Mouse (Mus musculus) limb, embryonic 15.5 days (tissue): ENCODE results near the gene Usp40. TPM values are rescaled to one million over a fixed set of nuclear protein-coding genes. Genes with fewer than 3 reads are reported as not detected.

Source experiments
- ATAC-seq: fragments of 200-750 bp; cut with Nextera tagmentation; 2 replicates; pipeline ENCODE4 v1.8.0; 2017; ENCODE audit warnings: low read depth, moderate TSS enrichment; ENCODE audit not compliant: insufficient number of reproducible peaks, low FRiP score, low TSS enrichment
- H3K27ac ChIP-seq: fragments of 300-500 bp; sonication (generic); 2 replicates; pipeline ENCODE4 v1.5.1; 2015; ENCODE audit warnings: moderate library complexity, mild to moderate bottlenecking, inconsistent platforms
- H3K27me3 ChIP-seq: fragments of 300-500 bp; sonication (generic); 2 replicates; pipeline ENCODE4 v1.6.1; 2015; ENCODE audit warnings: inconsistent platforms
- H3K36me3 ChIP-seq: fragments of 300-500 bp; sonication (generic); 2 replicates; pipeline ENCODE4 v1.6.1; 2015; ENCODE audit warnings: inconsistent platforms
- H3K4me1 ChIP-seq: fragments of 300-500 bp; sonication (generic); 2 replicates; pipeline ENCODE4 v1.6.1; 2015; ENCODE audit warnings: inconsistent platforms
- H3K4me2 ChIP-seq: fragments of 300-500 bp; sonication (generic); 2 replicates; pipeline ENCODE4 v1.6.1; 2015; ENCODE audit warnings: mild to moderate bottlenecking, inconsistent platforms
- H3K4me3 ChIP-seq: fragments of 300-500 bp; sonication (generic); 2 replicates; pipeline ENCODE4 v1.5.1; 2015; ENCODE audit warnings: mild to moderate bottlenecking, inconsistent platforms
- H3K9ac ChIP-seq: fragments of 300-500 bp; sonication (generic); 2 replicates; pipeline ENCODE4 v1.6.1; 2015; ENCODE audit warnings: inconsistent platforms
- H3K9me3 ChIP-seq: fragments of 300-500 bp; sonication (generic); 2 replicates; pipeline ENCODE4 v1.6.1; 2016; ENCODE audit warnings: inconsistent platforms
- WGBS: fragments of 180-500 bp; shearing (Covaris S2); methylation state at CpG from one replicate; pipeline ENCODE4 v1.1.7; 2015; 5-methylcytosine and 5-hydroxymethylcytosine counted together
- microRNA-seq: library from miRNA; unstranded; fragments of <30 nt; microRNA quantifications from one replicate; pipeline ENCODE4, GENCODE M21; 2016
- polyA plus RNA-seq: library from polyadenylated mRNA; unstranded; fragments of >200 nt; fragmentation: Nextera tagmentation; extraction: Ambion mirVana; gene quantifications from 2 replicates; pipeline ENCODE4 v1.2.1, GENCODE M21; 2015

Gene Usp40
- polyA plus RNA-seq, 1 experiment from 2014 or later = 39.2 TPM

DNA sequence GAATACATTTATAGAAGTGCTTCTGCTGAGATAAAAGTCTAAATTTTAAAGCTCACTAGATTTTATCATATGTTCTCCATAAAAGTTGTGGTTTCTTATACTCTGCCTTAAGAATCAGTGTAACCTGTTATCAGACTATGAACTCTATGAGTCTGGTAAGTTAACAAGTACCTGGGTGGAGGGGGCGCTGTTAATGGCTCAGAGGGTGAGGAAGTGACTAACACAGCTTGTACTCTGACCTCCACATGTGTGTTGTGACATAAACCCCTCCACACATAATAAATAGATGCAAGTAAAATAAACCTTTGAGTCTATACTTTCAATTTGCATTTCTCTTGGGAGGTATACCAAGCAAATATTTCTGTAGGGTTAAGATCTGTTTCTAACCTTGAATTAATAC, 97.9 kb downstream of the Usp40 start:
- Histone ChIP-seq H3K9ac (no peak overlapping the region), H3K27ac (no peak overlapping the region), H3K4me2 (no peak overlapping the region), H3K4me1 (0 out of 2 replicates have a peak, but pooled peaks cover 4% of the 10 kb centered on the region), H3K36me3 (peaks cover 12% of the 10 kb centered on the region; the same call in 1 of the 2 replicates), H3K27me3 (no peaks in the 10 kb centered on the region), H3K9me3 (no peaks in the 10 kb centered on the region), H3K4me3 (no peak overlapping the region)
- ATAC-seq = no peak
- WGBS = 76% methylated on average over 1 of the region's 1 CpGs

DNA sequence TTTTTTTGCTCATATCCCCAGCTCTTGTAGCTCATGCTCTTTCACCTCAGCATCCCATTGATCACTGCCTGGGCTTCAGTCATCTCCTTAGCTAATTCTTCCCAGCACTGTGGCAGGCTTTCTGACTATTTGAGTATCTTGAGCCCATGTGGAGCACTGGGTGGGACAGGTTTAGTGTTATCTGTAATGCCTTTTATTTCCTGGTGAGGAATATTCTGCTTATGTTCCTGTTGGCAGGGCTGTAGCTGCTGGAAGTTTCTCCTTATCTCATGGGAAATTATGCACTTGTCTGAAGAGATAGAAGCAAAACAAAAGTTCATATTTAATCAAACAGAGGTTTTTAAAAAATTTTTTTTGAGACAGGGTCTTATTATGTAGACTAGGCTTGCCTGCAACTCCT, 98.8 kb downstream of the Usp40 start:
- no peaks in the 10 kb centered on the region for H3K27me3 ChIP-seq
- peaks cover 8% of the 10 kb centered on the region; the same call in 1 of the 2 replicates for H3K36me3 ChIP-seq
- ATAC-seq = no peak
- H3K4me3 ChIP-seq = no peak overlapping the region
- 0 out of 2 replicates have a peak, but pooled peaks cover 4% of the 10 kb centered on the region for H3K4me1 ChIP-seq
- H3K9me3 ChIP-seq = no peaks in the 10 kb centered on the region
- no peak overlapping the region for H3K9ac ChIP-seq
- no peak overlapping the region for H3K4me2 ChIP-seq
- no peak overlapping the region for H3K27ac ChIP-seq

DNA sequence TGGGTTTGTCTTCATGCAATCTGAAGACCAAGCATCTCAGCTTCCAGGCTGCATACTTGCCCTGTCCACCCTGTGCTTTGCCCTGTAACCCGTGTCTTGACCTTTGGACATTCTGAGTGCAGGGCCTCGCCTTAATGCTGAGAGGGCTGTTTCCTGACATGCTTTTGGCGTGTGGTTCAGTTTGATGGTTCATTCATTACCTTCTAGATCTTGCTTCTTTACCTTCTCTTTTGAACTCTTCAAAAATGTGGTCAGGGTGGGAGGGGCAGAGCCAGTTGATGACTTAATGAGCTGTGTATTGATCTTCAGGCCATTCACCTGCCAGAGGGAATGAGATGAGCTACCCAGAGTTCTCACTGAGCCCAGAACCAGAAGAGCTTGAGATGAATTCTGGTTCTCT, 99.6 kb downstream of the Usp40 start:
- WGBS = 85% methylated on average over 3 of the region's 3 CpGs

DNA sequence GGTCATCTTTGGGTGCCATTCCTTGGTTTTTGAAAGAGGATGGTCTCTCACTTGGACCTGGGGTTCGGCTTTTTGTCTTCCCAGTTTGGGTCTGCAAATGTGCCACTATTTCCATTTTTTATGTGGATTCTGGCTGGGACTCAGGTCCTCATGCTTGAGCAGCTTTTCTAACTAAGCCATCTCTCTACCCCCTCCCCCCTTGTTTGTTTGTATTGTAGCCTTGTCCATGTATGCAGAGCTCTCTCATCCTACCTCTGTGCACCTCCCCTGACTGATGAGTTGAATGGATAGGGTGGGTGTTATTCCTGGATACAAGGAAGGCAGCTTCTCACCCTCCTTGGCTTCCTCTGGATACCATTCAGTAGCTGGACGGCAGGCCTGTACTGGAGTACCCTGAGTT, 100.3 kb downstream of the Usp40 start:
- H3K27ac ChIP-seq = no peak overlapping the region
- no peak overlapping the region for H3K4me3 ChIP-seq
- H3K4me2 ChIP-seq = no peak overlapping the region
- 92% methylated on average over 2 of the region's 2 CpGs for WGBS
- peaks cover 10% of the 10 kb centered on the region for H3K36me3 ChIP-seq
- no peak overlapping the region for H3K9ac ChIP-seq
- no peaks in the 10 kb centered on the region for H3K27me3 ChIP-seq
- H3K9me3 ChIP-seq = no peaks in the 10 kb centered on the region
- no peak for ATAC-seq
- H3K4me1 ChIP-seq = 0 out of 2 replicates have a peak, but pooled peaks cover 2% of the 10 kb centered on the region

More for the DNA sequence above, 99.6 kb downstream of the Usp40 start:
- H3K4me2 ChIP-seq = no peak overlapping the region
- peaks cover 8% of the 10 kb centered on the region; the same call in 1 of the 2 replicates for H3K36me3 ChIP-seq
- no peak overlapping the region for H3K4me3 ChIP-seq
- H3K27ac ChIP-seq = no peak overlapping the region
- H3K9ac ChIP-seq = no peak overlapping the region
- no peak for ATAC-seq
- H3K4me1 ChIP-seq = 0 out of 2 replicates have a peak, but pooled peaks cover 4% of the 10 kb centered on the region
- H3K27me3 ChIP-seq = no peaks in the 10 kb centered on the region
- H3K9me3 ChIP-seq = no peaks in the 10 kb centered on the region

DNA sequence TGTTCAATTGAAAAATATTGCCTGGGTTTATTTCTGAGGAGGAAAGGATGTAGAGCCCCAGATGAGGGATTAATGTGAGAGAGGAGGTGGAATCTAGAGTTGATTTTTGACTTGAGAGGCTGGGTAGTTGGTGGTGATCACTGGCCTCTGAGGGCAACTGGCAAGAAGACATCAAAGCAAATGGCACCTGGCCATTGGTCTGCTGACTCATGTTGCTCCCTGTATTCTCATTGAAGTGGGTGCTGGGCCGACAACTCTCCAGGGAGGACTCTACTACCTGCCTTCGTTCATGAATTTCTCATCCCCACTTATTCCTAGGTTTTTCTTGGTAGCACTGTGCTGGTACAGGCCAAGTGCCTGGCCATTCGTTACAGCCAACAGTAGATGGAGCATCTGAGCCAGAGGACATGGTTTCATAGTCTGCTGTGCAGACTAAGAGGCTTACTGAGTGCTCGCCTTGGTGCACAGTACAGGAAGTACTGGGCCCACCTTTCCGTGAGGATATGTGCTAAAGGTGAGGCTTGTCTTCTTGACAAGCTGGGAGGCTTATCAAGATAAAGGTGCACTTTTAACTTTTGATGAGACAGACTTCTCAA, 101.9 kb downstream of the Usp40 start:
- H3K27ac ChIP-seq = no peak overlapping the region
- H3K9me3 ChIP-seq = no peaks in the 10 kb centered on the region
- no peak for ATAC-seq
- no peak overlapping the region for H3K9ac ChIP-seq
- H3K4me3 ChIP-seq = no peak overlapping the region
- WGBS = 91% methylated on average over 5 of the region's 5 CpGs
- H3K36me3 ChIP-seq = peaks cover 15% of the 10 kb centered on the region
- H3K27me3 ChIP-seq = no peaks in the 10 kb centered on the region
- H3K4me2 ChIP-seq = no peak overlapping the region
- H3K4me1 ChIP-seq = no peaks in the 10 kb centered on the region

DNA sequence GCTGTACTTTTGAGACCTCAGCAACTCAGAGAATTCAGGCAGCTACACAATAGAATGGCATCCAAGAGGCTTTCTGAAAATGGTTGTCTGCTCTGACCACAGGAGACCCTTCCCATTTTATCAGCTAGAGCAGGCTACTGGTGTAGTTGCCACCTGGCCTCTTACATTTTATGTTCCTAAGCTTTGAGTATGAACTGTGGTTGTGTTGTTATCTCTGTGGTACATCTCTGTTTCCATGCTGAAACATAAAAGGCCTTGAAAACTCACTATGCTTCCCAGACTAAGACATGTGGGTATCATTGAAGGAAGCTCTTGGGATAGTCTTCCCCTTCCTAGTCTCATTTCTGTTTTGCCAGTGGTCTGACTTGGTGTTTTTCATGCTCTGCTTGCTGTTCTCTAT, 106.2 kb downstream of the Usp40 start:
- Histone ChIP-seq H3K4me3 (no peak overlapping the region), H3K9me3 (no peaks in the 10 kb centered on the region), H3K27me3 (no peaks in the 10 kb centered on the region), H3K4me1 (no peaks in the 10 kb centered on the region), H3K4me2 (no peak overlapping the region), H3K9ac (no peak overlapping the region), H3K36me3 (peaks cover 7% of the 10 kb centered on the region), H3K27ac (no peak overlapping the region)
- ATAC-seq = no peak

DNA sequence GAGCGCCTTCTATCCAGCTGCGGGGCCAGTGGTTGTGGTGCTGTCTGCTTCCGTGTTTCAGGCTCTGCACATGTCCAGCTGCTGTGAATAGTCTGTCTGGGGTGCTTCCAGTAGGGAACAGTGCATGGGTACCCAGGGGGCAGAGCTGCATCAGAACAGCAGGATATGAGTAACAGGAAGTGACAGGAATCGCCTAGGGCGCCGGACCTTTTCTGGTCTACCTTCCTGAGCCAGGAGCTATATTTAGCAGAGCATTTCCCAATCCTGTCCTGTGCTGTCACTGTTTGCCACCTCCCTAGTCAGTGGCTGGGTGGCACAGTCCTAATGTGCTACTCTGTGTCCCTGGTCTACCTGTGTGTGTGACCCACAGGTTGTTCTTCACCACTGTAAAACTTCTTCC, 107.4 kb downstream of the Usp40 start:
- Histone ChIP-seq H3K27me3 (no peaks in the 10 kb centered on the region), H3K36me3 (peaks cover 7% of the 10 kb centered on the region), H3K4me2 (no peak overlapping the region), H3K27ac (peak overlapping the region; percentile 40; the same call in 1 of the 2 replicates), H3K4me1 (no peaks in the 10 kb centered on the region), H3K9ac (no peak overlapping the region), H3K4me3 (no peak overlapping the region), H3K9me3 (no peaks in the 10 kb centered on the region)
- peak; percentile 63; the same call in 1 of the 2 replicates for ATAC-seq
- WGBS = 78% methylated on average over 6 of the region's 6 CpGs

DNA sequence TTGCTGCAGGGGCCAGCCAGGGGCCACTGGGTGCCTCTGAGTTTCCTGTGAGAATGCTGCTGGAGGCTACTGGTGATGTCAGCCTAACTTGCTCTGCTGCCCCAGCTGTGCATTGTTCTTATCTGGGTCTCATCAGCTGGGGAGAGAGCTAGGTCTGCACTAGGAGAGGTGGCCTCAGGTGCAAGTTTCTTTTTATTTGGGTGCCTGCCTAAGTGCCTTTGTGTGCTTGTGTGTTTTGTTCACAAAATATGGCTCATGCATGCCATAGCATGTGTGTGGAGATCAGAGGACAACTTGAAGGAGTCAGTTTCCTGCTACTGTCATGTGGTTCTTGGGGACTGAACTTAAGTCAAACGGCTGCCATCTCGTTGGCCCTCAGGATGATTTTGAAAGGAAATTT, 108.7 kb downstream of the Usp40 start:
- Histone ChIP-seq H3K4me1 (no peaks in the 10 kb centered on the region), H3K9ac (no peak overlapping the region), H3K36me3 (peaks cover 7% of the 10 kb centered on the region), H3K4me2 (no peak overlapping the region), H3K4me3 (no peak overlapping the region), H3K27me3 (no peaks in the 10 kb centered on the region), H3K9me3 (no peaks in the 10 kb centered on the region), H3K27ac (no peak overlapping the region)
- 76% methylated on average over 2 of the region's 2 CpGs for WGBS
- ATAC-seq = no peak

DNA sequence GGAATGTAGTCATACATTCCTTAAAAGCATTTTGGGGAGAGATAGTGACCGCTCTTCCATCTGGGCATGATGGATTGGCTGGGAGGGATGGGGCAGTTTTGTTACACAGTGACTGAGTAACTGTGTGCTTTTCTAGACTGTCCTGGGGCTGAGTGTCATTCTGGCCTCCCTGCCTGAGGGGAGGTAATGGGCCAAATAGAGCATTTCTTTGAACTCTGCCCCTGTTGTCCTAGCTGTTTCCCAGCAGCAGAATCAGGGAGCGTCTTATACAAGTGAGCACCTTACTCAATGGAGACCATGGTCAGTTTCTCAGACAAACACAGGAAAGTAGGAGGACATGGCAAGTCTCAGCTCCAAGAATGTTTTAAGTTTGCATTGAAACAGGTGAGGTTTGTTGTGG, 111.4 kb downstream of the Usp40 start:
- H3K36me3 ChIP-seq = peaks cover 4% of the 10 kb centered on the region; the same call in 1 of the 2 replicates
- no peaks in the 10 kb centered on the region for H3K27me3 ChIP-seq
- no peak for ATAC-seq
- H3K27ac ChIP-seq = no peak overlapping the region
- 91% methylated on average over 2 of the region's 2 CpGs for WGBS
- H3K4me3 ChIP-seq = no peak overlapping the region
- H3K4me1 ChIP-seq = no peaks in the 10 kb centered on the region
- no peaks in the 10 kb centered on the region for H3K9me3 ChIP-seq
- H3K4me2 ChIP-seq = no peak overlapping the region
- no peak overlapping the region for H3K9ac ChIP-seq

Small RNA genes lying within 50 kb of the gene (microRNA-seq; reads per million reads assigned to microRNA genes)
- not detected for gene Gm25198

Other genes with a start within 250 kb of the Usp40 start
- 1.3 and 1.8 TPM in 2 replicates for gene Sag, start 204.9 kb downstream of the Usp40 start, polyA plus RNA-seq
- gene Dgkd, start 155.3 kb downstream of the Usp40 start, polyA plus RNA-seq = 24.4 and 25.2 TPM in 2 replicates
- gene Ugt1a10, start 46.8 kb upstream of the Usp40 start, polyA plus RNA-seq = not detected in 2 replicates
- gene Ugt1a9, start 62.2 kb upstream of the Usp40 start, polyA plus RNA-seq = not detected in 2 replicates
- not detected in 2 replicates for gene Ugt1a8, start 79.3 kb upstream of the Usp40 start, polyA plus RNA-seq
- gene Ugt1a7c, start 86.5 kb upstream of the Usp40 start, polyA plus RNA-seq = 4.2 and 4.6 TPM in 2 replicates
- 0.60 and 1.00 TPM in 2 replicates for gene Ugt1a6b, start 94.7 kb upstream of the Usp40 start, polyA plus RNA-seq
- gene Ugt1a6a, start 126.3 kb upstream of the Usp40 start, polyA plus RNA-seq = 7.5 and 8.1 TPM in 2 replicates
- not detected in 2 replicates for gene Ugt1a5, start 157.5 kb upstream of the Usp40 start, polyA plus RNA-seq
- gene Ugt1a2, start 192.1 kb upstream of the Usp40 start, polyA plus RNA-seq = not detected in 2 replicates
- 11.1 and 11.6 TPM in 2 replicates for gene Dnajb3, start 197.2 kb upstream of the Usp40 start, polyA plus RNA-seq
- gene Ugt1a1, start 203.4 kb upstream of the Usp40 start, polyA plus RNA-seq = 10.8 and 12.3 TPM in 2 replicates
- gene Mroh2a, start 218.4 kb upstream of the Usp40 start, polyA plus RNA-seq = 1.6 and 2.2 TPM in 2 replicates